Mouse (Mus musculus): ENCODE data around the gene Tbc1d9b.

- TF ChIP-seq TAL1 (IDR thresholded peaks at IDR 0.05; ENCODE audit: low read length): no peak
- TF ChIP-seq GATA1 (IDR thresholded peaks at IDR 0.05; ENCODE audit: low read length): no peak
Measured at GRCm38 (mm10) chr11:50151374-50151773, 20.2 kb downstream of the Tbc1d9b start.

Measured in erythroblast, embryonic 14.5 days (primary cell).